Mouse (Mus musculus): Measurements from ENCODE around the gene Tlk1. TPM values are rescaled to one million over a fixed set of nuclear protein-coding genes. Genes with fewer than 3 reads are reported as not detected.
"Not testable (repeated sequence)": the region's sequence is repeated elsewhere in the genome, so short reads cannot be mapped to it uniquely, and the experiment has no call there.

The Tlk1 gene
- polyA plus RNA-seq, 1 experiment, result 7.3 TPM

DNA sequence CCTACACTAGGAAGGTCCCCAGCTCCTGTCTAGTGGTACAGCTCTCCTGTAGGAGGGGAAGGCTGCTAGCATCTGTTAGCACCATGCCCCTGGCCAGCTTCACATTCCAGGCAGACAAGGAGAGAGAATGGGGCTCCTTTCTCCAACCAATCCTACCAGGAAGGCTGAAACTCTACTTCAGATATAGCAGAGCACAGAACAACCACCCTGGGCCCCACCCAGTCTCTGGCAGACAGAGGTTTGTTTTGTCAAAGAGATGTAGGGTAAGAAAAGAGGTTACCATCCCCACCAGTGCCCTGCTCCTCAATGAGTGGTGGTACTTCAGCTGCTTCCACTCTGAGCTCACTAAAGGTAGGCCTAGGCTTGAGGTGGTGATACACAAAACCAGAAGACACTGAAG, 16.8 kb downstream of the Tlk1 start:
- H3K27ac ChIP-seq (ENCODE audit: control insufficient read depth, insufficient read depth, low read depth, low read length), result no peak overlapping the region

DNA sequence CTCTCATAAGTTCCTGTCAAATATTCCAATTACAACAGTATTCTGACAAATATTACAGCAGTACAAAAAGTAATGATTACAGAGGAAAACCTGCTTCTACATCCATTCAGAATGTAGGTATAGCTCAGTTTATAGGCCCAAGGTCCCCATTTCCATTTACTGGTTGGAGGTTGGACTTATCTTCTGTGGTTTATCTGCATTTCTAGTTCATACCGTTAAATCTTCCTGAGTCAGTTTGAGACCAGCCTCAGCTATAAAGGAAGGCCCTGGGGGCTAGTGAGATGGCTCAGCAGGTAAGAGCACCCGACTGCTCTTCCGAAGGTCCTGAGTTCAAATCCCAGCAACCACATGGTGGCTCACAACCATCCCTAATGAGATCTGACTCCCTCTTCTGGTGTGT, 17.9 kb downstream of the Tlk1 start:
- H3K27me3 ChIP-seq (ENCODE audit: control insufficient read depth, insufficient read depth, low read length); H3K4me1 ChIP-seq (ENCODE audit: control insufficient read depth, insufficient read depth, low read length); H3K36me3 ChIP-seq (ENCODE audit: control insufficient read depth, insufficient read depth, low read length); H3K27ac ChIP-seq (ENCODE audit: control insufficient read depth, insufficient read depth, low read depth, low read length); H3K4me3 ChIP-seq (ENCODE audit: control insufficient read depth, low read depth, low read length): not testable (repeated sequence)

More for the DNA sequence above, 16.8 kb downstream of the Tlk1 start:
- H3K4me3 ChIP-seq (ENCODE audit: control insufficient read depth, low read depth, low read length), result no peak overlapping the region
- no peaks in the 10 kb centered on the region for H3K36me3 ChIP-seq (ENCODE audit: control insufficient read depth, insufficient read depth, low read length)
- TF ChIP-seq POLR2A (IDR thresholded peaks at IDR 0.05; ENCODE audit: control insufficient read depth, low read depth, low read length) (no peak), CTCF (IDR thresholded peaks at IDR 0.05; ENCODE audit: control insufficient read depth, insufficient read depth, insufficient replicate concordance, low read depth, low read length) (no peak)
- H3K4me1 ChIP-seq (ENCODE audit: control insufficient read depth, insufficient read depth, low read length), result no peaks in the 10 kb centered on the region
- H3K27me3 ChIP-seq (ENCODE audit: control insufficient read depth, insufficient read depth, low read length), result no peaks in the 10 kb centered on the region

DNA sequence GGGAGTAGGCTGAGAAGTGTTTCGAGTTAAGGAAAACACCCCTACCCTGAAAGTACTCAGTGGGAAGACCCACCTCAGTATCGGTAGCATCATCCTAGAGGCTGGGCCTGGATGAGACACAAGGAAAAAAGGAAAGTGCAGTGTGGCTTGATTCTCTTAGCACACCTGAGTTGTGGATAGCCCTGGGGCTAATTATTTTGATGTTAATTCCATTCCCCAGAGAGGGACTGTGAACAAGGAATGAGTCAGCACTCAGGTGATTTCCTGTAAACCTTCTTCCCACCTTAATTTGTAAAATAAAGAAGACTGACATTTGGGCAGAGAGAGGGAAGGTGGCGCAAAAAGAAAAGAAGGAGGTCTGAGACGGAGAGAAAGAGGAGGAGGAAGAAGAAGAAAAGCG, 19.5 kb downstream of the Tlk1 start:
- Histone ChIP-seq H3K27me3 (ENCODE audit: control insufficient read depth, insufficient read depth, low read length) (no peaks in the 10 kb centered on the region), H3K27ac (ENCODE audit: control insufficient read depth, insufficient read depth, low read depth, low read length) (no peak overlapping the region), H3K4me3 (ENCODE audit: control insufficient read depth, low read depth, low read length) (no peak overlapping the region), H3K36me3 (ENCODE audit: control insufficient read depth, insufficient read depth, low read length) (no peaks in the 10 kb centered on the region), H3K4me1 (ENCODE audit: control insufficient read depth, insufficient read depth, low read length) (no peaks in the 10 kb centered on the region)
- TF ChIP-seq CTCF (IDR thresholded peaks at IDR 0.05; ENCODE audit: control insufficient read depth, insufficient read depth, insufficient replicate concordance, low read depth, low read length) (no peak), POLR2A (IDR thresholded peaks at IDR 0.05; ENCODE audit: control insufficient read depth, low read depth, low read length) (no peak)

DNA sequence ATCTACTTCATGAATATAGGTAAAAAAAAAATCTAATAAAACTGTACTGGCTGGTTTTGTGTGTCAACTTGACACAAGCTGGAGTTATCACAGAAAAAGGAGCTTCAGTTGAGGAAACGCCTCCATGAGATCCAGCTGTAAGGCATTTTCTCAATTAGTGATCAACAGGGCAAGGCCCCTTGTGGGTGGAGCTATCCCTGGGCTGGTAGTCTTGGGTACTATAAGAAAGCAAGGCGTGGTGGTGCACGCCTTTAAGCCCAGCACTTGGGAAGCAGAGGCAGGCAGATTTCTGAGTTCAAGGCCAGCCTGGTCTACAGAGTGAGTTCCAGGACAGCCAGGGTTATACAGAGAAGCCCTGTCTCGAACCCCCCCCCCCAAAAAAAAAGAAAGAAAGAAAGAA, 21.8 kb downstream of the Tlk1 start:
- H3K27me3 ChIP-seq (ENCODE audit: control insufficient read depth, insufficient read depth, low read length); H3K4me1 ChIP-seq (ENCODE audit: control insufficient read depth, insufficient read depth, low read length); H3K36me3 ChIP-seq (ENCODE audit: control insufficient read depth, insufficient read depth, low read length); H3K27ac ChIP-seq (ENCODE audit: control insufficient read depth, insufficient read depth, low read depth, low read length); H3K4me3 ChIP-seq (ENCODE audit: control insufficient read depth, low read depth, low read length): not testable (repeated sequence)

DNA sequence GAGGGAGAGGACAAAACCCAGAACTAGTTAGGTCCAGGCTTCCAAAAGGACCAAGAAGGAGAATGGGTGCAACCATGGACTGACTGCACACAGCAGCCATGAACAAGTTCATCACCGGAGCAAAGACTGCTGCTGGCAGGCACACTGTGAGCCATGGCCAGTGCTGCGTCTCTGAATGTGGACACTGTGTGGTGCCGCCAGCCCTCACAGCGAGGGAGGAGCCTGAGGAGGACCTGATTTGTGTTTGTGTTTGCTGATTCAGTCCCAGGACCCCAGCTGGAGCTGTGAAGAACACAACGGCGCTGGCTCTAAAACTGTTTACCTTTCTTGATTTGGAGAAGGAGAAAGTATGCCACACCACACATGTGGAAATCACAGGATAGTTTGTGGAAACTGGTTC, 22.9 kb downstream of the Tlk1 start:
- no peaks in the 10 kb centered on the region for H3K36me3 ChIP-seq (ENCODE audit: control insufficient read depth, insufficient read depth, low read length)
- no peaks in the 10 kb centered on the region for H3K27me3 ChIP-seq (ENCODE audit: control insufficient read depth, insufficient read depth, low read length)
- no peak for TF ChIP-seq CTCF (IDR thresholded peaks at IDR 0.05; ENCODE audit: control insufficient read depth, insufficient read depth, insufficient replicate concordance, low read depth, low read length)
- TF ChIP-seq POLR2A (IDR thresholded peaks at IDR 0.05; ENCODE audit: control insufficient read depth, low read depth, low read length), result no peak
- H3K27ac ChIP-seq (ENCODE audit: control insufficient read depth, insufficient read depth, low read depth, low read length), result no peak overlapping the region
- H3K4me3 ChIP-seq (ENCODE audit: control insufficient read depth, low read depth, low read length), result no peak overlapping the region
- H3K4me1 ChIP-seq (ENCODE audit: control insufficient read depth, insufficient read depth, low read length), result no peaks in the 10 kb centered on the region

DNA sequence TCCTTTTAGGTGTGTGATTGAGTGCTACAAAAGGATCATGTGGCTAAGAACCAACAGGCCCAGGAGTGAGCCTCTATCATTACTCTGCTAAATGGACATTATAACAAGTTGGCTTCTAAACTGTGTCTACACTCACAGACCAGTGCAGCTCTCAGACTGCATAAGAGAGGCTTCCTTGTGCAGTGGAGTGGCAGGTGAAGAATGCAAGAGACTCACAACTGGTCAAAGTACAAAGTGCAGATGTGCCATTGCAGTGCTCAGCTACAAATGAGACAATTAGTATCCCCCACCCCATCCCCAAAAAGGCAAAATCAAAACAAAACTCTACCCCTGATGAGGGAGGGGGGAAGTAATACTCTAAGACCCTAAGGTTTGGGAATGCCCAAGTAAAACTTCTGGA, 24.0 kb downstream of the Tlk1 start:
- Histone ChIP-seq H3K4me3 (ENCODE audit: control insufficient read depth, low read depth, low read length) (no peak overlapping the region), H3K27me3 (ENCODE audit: control insufficient read depth, insufficient read depth, low read length) (no peaks in the 10 kb centered on the region), H3K27ac (ENCODE audit: control insufficient read depth, insufficient read depth, low read depth, low read length) (no peak overlapping the region), H3K4me1 (ENCODE audit: control insufficient read depth, insufficient read depth, low read length) (no peaks in the 10 kb centered on the region), H3K36me3 (ENCODE audit: control insufficient read depth, insufficient read depth, low read length) (no peaks in the 10 kb centered on the region)
- TF ChIP-seq POLR2A (IDR thresholded peaks at IDR 0.05; ENCODE audit: control insufficient read depth, low read depth, low read length), result no peak
- TF ChIP-seq CTCF (IDR thresholded peaks at IDR 0.05; ENCODE audit: control insufficient read depth, insufficient read depth, insufficient replicate concordance, low read depth, low read length), result no peak

DNA sequence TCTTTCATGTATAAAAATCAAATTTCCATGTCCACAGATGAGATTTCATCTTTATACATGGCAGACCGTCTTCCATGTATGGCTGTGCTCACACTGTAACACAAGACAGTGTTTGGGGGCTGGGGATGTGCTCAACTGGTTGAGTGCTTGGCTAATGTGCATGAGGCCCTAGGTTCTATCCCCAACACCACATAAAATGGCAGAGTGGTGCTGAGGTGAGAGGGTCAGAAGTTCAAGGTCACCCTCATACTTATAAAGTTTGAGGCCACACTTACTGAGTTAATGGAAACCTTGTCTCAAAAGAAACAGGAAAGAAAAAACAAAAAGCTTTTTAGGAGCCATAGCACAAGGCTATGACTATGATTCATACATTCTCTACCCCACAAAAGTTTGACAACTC, 25.1 kb downstream of the Tlk1 start:
- Histone ChIP-seq H3K4me1 (ENCODE audit: control insufficient read depth, insufficient read depth, low read length) (no peaks in the 10 kb centered on the region), H3K36me3 (ENCODE audit: control insufficient read depth, insufficient read depth, low read length) (no peaks in the 10 kb centered on the region), H3K27ac (ENCODE audit: control insufficient read depth, insufficient read depth, low read depth, low read length) (no peak overlapping the region), H3K4me3 (ENCODE audit: control insufficient read depth, low read depth, low read length) (no peak overlapping the region), H3K27me3 (ENCODE audit: control insufficient read depth, insufficient read depth, low read length) (no peaks in the 10 kb centered on the region)
- TF ChIP-seq POLR2A (IDR thresholded peaks at IDR 0.05; ENCODE audit: control insufficient read depth, low read depth, low read length) (no peak), CTCF (IDR thresholded peaks at IDR 0.05; ENCODE audit: control insufficient read depth, insufficient read depth, insufficient replicate concordance, low read depth, low read length) (no peak)

DNA sequence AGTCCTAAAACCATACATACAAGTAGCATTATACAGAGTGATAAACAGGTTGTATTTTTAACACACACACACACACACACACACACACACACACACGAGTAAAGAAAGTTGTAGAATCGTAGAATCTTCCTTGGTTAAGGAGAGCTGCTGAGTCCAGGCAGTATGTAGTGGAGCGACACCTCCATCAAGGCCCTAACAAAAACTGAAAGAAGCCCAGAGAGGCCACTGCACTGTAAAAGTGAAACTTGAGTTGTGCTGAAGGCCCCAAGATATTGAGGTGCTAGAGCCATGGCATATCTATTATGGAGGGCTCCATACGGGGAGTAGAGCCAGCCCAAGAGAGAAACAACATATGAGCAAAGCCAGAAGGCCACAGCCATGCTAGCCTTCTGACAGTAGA, 32.3 kb downstream of the Tlk1 start:
- no peaks in the 10 kb centered on the region for H3K36me3 ChIP-seq (ENCODE audit: control insufficient read depth, insufficient read depth, low read length)
- H3K4me1 ChIP-seq (ENCODE audit: control insufficient read depth, insufficient read depth, low read length), result no peaks in the 10 kb centered on the region
- TF ChIP-seq CTCF (IDR thresholded peaks at IDR 0.05; ENCODE audit: control insufficient read depth, insufficient read depth, insufficient replicate concordance, low read depth, low read length), result no peak
- no peak for TF ChIP-seq POLR2A (IDR thresholded peaks at IDR 0.05; ENCODE audit: control insufficient read depth, low read depth, low read length)
- H3K27me3 ChIP-seq (ENCODE audit: control insufficient read depth, insufficient read depth, low read length), result no peaks in the 10 kb centered on the region
- no peak overlapping the region for H3K27ac ChIP-seq (ENCODE audit: control insufficient read depth, insufficient read depth, low read depth, low read length)
- no peak overlapping the region for H3K4me3 ChIP-seq (ENCODE audit: control insufficient read depth, low read depth, low read length)
